Mouse (Mus musculus): Measurements from ENCODE around the gene Kctd21. TPM values are rescaled to one million over a fixed set of nuclear protein-coding genes. Genes with fewer than 3 reads are reported as not detected.

Gene Kctd21
- total and polyA plus RNA-seq, 3 experiments, result 0.19 to 0.81 (median 0.46) TPM

- Histone ChIP-seq H3K9ac (ENCODE audit: insufficient read depth, low read depth) (no peak overlapping the region), H3K27ac (ENCODE audit: insufficient read depth, low read depth) (no peak overlapping the region)
- dilution Hi-C loops (cut with MboI; ENCODE audit: extremely low pct_ligation_motif_present, extremely low pct_unique_long_range_greater_than_20kb, low sequenced_read_pairs), result no loop called here
Observed at GRCm38 (mm10) chr7:97356875-97357276, 24.7 kb downstream of the Kctd21 start.

GRCm38 (mm10) chr7:97357840-97358239 lies 25.7 kb downstream of the Kctd21 start:
- Histone ChIP-seq H3K27me3 (replicated peaks) (no peaks in the 10 kb centered on the region), H3K27ac (ENCODE audit: insufficient read depth, low read depth) (no peak overlapping the region), H3K4me2 (ENCODE audit: insufficient read depth, low read depth, poor library complexity, severe bottlenecking) (no peak overlapping the region), H3K9me3 (replicated peaks; ENCODE audit: low read length) (no peaks in the 10 kb centered on the region), H3K36me3 (replicated peaks in 1 of 2; ENCODE audit: control insufficient read depth in 1 of 2, insufficient read depth in 1 of 2, low read length in 1 of 2) (no peaks in the 10 kb centered on the region), H3K79me2 (replicated peaks; ENCODE audit: control insufficient read depth, extremely low read depth, insufficient read depth, poor library complexity, severe bottlenecking) (no peaks in the 10 kb centered on the region), H3K4me3 (replicated peaks in 1 of 3; ENCODE audit: low read depth in 2 of 3, low read length in 2 of 3, poor library complexity in 1 of 3) (no peak overlapping the region), H3K9ac (ENCODE audit: insufficient read depth, low read depth) (no peak overlapping the region), H3K4me1 (ENCODE audit: control insufficient read depth in 1 of 2, insufficient read depth in 2 of 2) (peaks cover 18 to 50% of the 10 kb centered on the region in 2 experiments)
- dilution Hi-C loops (cut with MboI; ENCODE audit: extremely low pct_ligation_motif_present, extremely low pct_unique_long_range_greater_than_20kb, low sequenced_read_pairs), result no loop called here
- in situ Hi-C loops (cut with MboI; ENCODE audit: low pct_ligation_motif_present, low pct_unique_long_range_greater_than_20kb, low sequenced_read_pairs), result no loop called here
- TF ChIP-seq MAZ (IDR thresholded peaks at IDR 0.05; ENCODE audit: low read depth, low read length), result no peak
- no peak for TF ChIP-seq BHLHE40 (IDR thresholded peaks at IDR 0.05; ENCODE audit: low read depth, low read length)
- TF ChIP-seq MEF2A (IDR thresholded peaks at IDR 0.05; ENCODE audit: borderline replicate concordance, low read depth, low read length), result no peak
- TF ChIP-seq UBTF (IDR thresholded peaks at IDR 0.05; ENCODE audit: low read depth, low read length), result no peak
- TF ChIP-seq ZKSCAN1 (IDR thresholded peaks at IDR 0.05; ENCODE audit: borderline replicate concordance, low read depth, low read length), result no peak
- no peak for TF ChIP-seq SMC3 (IDR thresholded peaks at IDR 0.05; ENCODE audit: low read depth, low read length)
- no peak for TF ChIP-seq ZC3H11A (IDR thresholded peaks at IDR 0.05; ENCODE audit: low read depth, low read length)
- no peak for TF ChIP-seq NELFE (IDR thresholded peaks at IDR 0.05; ENCODE audit: low read depth, low read length)
- TF ChIP-seq E2F4 (IDR thresholded peaks at IDR 0.05; ENCODE audit: insufficient replicate concordance, low read depth, low read length), result no peak
- TF ChIP-seq SIN3A (IDR thresholded peaks at IDR 0.05; ENCODE audit: low read length), result no peak
- no peak for TF ChIP-seq ETS1 (conservative IDR thresholded peaks at IDR 0.05; ENCODE audit: low read depth, low read length)
- no peak for TF ChIP-seq NRF1 (IDR thresholded peaks at IDR 0.05; ENCODE audit: low read depth, low read length)
- no peak for DNase-seq (ENCODE audit: extremely low read depth)

More at GRCm38 (mm10) chr7:97356875-97357276, 24.7 kb downstream of the Kctd21 start:
- no peaks in the 10 kb centered on the region for H3K27me3 ChIP-seq (replicated peaks)
- H3K36me3 ChIP-seq (replicated peaks in 1 of 2; ENCODE audit: control insufficient read depth in 1 of 2, insufficient read depth in 1 of 2, low read length in 1 of 2), result no peaks in the 10 kb centered on the region
- in situ Hi-C loops (cut with MboI; ENCODE audit: low pct_ligation_motif_present, low pct_unique_long_range_greater_than_20kb, low sequenced_read_pairs), result no loop called here
- no peak overlapping the region for H3K4me3 ChIP-seq (replicated peaks in 1 of 3; ENCODE audit: low read depth in 2 of 3, low read length in 2 of 3, poor library complexity in 1 of 3)
- DNase-seq (ENCODE audit: extremely low read depth), result no peak
- peaks cover 18 to 50% of the 10 kb centered on the region in 2 experiments for H3K4me1 ChIP-seq (ENCODE audit: control insufficient read depth in 1 of 2, insufficient read depth in 2 of 2)
- no peaks in the 10 kb centered on the region for H3K79me2 ChIP-seq (replicated peaks; ENCODE audit: control insufficient read depth, extremely low read depth, insufficient read depth, poor library complexity, severe bottlenecking)
- TF ChIP-seq NELFE (IDR thresholded peaks at IDR 0.05; ENCODE audit: low read depth, low read length) (no peak), USF1 (IDR thresholded peaks at IDR 0.05; ENCODE audit: low read depth, low read length) (no peak), POLR2AphosphoS2 (IDR thresholded peaks at IDR 0.05; ENCODE audit: low read depth, low read length) (no peak), POLR2A (IDR thresholded peaks at IDR 0.05; ENCODE audit: low read depth, low read length) (no peak), ELF1 (IDR thresholded peaks at IDR 0.05; ENCODE audit: low read depth, low read length) (no peak), CTCF (conservative IDR thresholded peaks at IDR 0.05 in 1 of 2, IDR thresholded peaks at IDR 0.05 in 1 of 2; ENCODE audit: low read depth in 2 of 2, low read length in 2 of 2) (no peak), CHD2 (IDR thresholded peaks at IDR 0.05; ENCODE audit: low read length) (no peak), ZKSCAN1 (IDR thresholded peaks at IDR 0.05; ENCODE audit: borderline replicate concordance, low read depth, low read length) (no peak), UBTF (IDR thresholded peaks at IDR 0.05; ENCODE audit: low read depth, low read length) (no peak), ZC3H11A (IDR thresholded peaks at IDR 0.05; ENCODE audit: low read depth, low read length) (no peak), RCOR1 (conservative IDR thresholded peaks at IDR 0.05; ENCODE audit: low read depth, low read length) (no peak), GABPA (IDR thresholded peaks at IDR 0.05; ENCODE audit: insufficient replicate concordance, low read depth, low read length) (no peak)
- H3K9me3 ChIP-seq (replicated peaks; ENCODE audit: low read length), result no peaks in the 10 kb centered on the region
- no peak overlapping the region for H3K4me2 ChIP-seq (ENCODE audit: insufficient read depth, low read depth, poor library complexity, severe bottlenecking)
